Mouse (Mus musculus) T-helper 2 cell (primary cell): ENCODE measurements around the gene Tsga10.
"Not testable (repeated sequence)": the region's sequence is repeated elsewhere in the genome, so short reads cannot be mapped to it uniquely, and the experiment has no call there.

Experiments
- in situ Hi-C: fragments of 300-600 bp; cut with MboI, MseI; formaldehyde crosslinking; loops from one replicate; pipeline ENCODE4 v1.15.1; 2025; ENCODE audit warnings: high pct_unique_total_duplicates

The Tsga10 gene

DNA sequence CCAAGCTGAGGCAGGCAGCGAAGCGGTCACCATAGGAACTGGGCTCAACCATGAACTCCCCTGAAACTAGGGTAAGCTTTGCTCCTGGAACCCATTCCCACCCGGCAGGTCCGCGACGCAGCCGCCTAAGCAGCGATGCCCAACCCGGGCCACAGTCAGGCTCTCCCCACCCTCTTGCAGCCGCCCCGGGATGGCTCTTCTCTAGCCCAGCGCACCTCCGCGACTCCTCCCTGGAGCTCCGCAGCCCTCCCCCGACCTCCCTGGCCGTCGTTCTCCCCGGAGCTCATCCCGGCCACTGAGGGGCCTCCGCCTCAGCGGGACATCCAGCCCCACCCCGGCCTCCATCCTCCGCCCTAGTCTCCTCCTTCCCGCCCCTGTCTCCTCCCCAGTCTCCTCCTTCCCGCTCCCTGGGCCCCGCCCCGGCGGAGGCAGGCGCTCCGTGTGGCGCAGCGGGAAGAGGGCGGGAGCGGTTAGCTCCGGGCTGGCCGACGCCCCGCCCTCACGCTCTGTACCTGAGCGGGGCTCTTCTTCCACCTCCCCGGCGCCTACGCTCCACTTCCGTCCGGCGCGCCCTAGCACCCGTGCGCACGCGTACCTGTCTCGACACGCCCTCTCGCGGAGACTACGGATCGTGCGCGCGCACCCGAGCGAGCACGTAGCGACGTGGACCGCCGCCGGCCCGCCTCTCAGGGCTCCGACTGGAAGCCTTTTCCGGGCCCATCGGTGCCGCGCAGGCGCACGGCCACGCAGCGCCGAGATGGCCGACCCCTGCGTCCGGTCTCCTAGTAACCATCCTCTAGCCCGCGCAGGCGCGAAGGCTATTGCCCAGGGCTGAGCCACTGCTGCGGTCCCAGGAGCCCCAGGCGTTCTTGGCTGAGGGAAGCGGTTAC, 1.5 kb downstream of the Tsga10 start:
- in situ Hi-C loops: loop anchor here (5.0 kb wide), 1 partner anchor 437 kb away; no protein-coding TSS in a partner anchor

DNA sequence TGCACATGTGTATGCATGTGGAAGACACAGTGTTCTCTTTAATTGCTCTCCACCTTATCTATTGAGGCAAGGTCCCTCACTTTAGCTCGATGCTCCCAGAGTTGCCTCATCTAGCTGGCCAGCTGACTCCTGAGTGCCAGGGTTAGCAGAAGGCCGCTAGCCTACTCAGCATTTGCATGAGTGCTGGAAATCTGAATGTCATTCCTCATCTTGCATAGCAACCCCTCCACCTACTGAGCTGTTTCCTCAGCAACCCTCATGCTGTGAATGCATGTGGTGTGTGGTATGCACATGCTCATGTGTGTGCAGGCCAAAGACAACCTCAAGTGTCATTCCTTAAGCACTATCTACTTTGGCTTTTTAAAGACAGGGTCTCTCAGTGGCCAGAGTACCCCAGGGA, 15.5 kb downstream of the Tsga10 start:
- in situ Hi-C loops: loop anchor here (10.0 kb wide), 1 partner anchor 136 kb away; no protein-coding TSS in a partner anchor

DNA sequence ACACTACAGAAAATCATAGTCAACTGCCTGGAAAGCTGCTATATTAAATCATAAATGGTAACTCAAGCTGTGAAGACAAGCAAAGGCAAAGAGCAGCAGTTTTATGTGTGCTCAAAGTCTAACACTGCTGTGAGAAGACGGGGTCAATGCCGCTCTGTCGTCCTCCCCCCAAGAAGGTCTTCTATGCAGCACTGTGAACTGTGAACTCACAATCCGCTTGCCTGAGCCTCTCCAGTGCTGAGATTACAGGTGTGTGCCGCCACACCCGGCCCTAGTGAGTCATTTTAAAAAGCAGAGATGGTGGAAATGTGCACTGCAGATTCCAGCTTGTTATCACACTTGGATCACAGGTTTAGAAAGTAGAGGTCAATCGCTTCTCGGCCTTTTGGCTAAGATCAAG, 19.4 kb downstream of the Tsga10 start:
- in situ Hi-C loops: no loop called here

DNA sequence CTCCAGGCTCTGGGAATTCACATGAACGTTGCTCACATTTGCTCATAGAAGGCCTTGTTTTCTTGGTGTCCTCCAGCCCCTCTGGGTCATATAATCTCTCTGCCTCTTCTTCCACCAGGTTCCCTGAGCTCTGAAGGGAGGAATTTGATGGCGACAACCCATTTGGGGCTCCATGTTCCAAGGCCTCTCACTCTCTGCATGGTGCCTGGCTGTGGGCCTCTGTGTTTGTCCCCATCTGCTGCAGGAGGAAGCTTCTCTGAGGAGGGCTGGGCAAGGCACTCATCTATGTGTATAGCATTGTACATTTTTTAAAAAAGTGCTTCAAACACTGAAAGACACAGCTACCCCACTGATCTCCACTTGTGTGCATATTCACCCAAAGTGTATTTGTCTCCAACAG, 34.5 kb downstream of the Tsga10 start:
- in situ Hi-C loops: no loop called here

DNA sequence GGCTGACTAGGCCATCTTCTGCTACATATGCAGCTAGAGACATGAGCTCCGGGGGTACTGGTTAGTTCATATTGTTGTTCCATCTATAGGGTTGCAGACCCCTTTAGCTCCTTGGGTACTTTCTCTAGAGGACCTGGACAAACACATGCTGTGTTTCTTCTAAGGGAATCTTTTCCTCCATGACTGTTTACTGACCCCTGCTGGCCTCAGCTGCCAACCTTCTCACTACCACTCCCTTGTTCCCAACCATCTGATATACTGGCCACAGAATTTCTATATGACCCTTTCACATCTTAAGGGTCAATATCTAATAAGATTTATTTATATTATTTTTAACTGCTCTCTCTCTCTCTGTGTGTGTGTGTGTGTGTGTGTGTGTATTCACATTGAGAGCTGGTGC, 63.9 kb downstream of the Tsga10 start:
- in situ Hi-C loops: not testable (repeated sequence)

DNA sequence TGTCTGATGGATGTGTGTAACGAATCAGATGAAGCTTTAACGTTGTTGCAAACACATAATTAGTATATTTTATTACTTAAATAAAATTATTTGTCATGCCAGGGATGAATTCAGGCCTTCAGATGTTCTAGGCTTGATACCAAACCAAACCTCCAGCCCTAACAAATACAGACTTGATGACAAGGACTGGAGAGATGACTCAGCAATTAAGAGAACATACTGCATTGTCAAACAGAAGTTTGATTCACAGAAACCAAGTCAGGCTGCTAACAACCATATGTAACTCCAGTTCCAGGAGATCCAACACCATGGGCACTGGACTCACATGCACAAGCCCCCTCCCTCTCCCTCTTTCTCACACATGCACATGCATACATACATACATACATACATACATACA, 65.9 kb downstream of the Tsga10 start:
- in situ Hi-C loops: no loop called here

DNA sequence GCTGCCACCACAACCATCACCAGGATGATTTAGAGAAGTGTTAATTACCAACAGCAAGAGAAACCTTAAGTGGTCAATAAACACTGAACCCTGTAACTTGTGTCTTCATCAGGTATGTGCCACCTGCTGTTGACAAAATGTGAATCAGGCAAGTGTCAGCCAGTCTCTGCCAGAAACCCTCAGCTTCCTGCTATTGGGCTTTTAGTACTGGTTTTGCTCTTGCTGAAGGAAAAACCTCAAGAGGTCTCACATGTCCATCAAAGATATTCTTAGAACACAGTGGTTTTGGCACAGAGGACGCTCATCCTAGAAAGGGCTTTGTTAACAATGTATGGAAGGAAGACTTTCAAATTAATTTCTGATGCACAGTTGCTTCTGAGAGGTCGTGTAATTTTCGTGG, 66.7 kb downstream of the Tsga10 start:
- in situ Hi-C loops: no loop called here

DNA sequence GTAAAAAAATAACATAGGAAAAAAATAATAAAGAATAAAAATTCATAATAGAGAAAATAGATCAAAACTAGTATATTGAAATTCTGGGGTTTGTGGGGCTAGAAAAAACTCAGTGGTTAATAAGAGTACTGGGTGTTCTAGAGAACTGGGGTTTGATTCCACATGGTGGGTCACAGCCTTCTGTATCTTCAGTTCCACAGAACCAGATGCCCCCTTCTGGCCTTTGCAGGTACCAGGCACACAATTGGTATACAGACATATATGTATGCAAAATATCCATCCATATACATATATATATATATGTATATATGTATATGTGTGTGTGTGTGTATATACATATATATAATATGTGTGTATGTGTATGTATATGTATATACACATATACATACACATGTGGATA, 106.8 kb downstream of the Tsga10 start:
- in situ Hi-C loops: no loop called here

DNA sequence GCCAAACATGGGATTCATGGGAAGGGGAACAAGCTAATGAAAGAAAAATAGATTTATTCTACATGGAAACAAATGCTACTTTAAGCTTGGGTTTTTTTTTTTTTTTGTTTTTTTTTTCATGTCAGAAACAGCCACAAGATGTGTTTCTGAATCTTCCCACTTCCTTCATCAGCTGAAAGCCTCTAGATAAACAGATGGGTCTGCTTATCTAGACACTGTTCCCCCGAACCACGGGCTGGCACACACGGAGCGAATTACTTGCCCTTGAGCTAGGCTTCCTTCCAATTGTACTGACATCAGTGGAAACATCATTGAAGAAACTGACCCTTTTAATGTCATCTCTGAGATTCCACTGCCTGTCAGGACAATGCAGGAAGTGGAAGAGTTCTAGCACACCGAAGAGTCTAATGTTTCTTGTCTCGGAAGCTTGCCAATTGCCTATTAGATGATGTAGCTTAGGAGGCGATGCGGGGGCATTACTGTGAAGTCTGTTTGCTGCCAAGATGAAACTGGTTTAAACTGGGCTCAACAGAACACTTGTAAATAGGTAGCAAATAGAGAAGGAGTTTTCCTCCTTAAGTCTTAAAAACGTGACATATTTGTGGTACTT, 121.5 kb downstream of the Tsga10 start:
- in situ Hi-C loops: no loop called here

DNA sequence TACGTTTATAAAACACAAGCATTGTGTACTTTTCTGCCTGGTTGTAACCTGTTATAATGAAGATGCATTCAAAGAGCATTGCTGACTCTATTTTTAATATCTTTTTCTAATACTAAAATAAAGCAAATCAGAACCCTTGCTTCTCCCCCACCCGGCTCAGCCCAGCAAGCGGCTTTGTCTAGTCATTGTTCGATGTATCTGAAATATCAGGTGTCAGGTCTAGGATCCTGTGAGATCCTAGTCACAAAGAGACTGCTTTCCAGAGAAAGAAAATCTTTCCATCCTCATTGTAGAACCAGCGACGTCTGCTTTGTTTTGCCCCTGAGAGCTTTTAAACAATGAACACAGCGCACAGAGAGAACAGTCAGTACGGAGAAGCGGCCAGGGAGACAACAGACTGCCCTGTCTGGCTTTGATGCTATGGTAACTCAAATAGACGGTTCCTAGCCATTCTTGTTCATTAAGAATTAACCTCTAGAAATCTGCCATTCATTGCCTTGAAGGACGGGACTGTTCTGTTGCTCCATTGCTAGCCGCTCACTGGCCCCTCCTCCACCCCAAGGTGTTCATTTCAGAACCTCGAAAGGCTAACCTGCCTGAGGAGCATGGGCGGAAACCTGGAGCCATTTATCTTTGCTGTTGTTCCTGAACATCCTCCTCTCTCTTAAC, 123.5 kb downstream of the Tsga10 start:
- in situ Hi-C loops: no loop called here

DNA sequence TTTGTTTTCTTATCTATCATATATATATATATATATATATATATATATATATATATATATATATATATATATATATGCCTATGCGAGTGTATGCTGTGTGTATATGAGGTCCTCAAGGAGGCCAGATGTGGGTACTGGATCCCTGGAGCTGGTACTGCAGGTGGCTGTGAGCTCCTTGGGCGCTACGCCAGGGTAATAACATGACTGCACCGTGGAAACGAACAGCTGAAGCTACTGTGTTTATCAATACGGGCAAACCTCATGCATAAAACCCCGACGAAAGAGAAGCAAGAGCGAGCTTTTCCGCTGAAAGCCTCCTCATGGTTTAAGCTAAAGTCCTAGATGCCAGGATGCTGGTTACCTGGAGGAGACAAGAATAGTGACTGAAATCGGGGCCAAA, 124.1 kb downstream of the Tsga10 start:
- in situ Hi-C loops: no loop called here

DNA sequence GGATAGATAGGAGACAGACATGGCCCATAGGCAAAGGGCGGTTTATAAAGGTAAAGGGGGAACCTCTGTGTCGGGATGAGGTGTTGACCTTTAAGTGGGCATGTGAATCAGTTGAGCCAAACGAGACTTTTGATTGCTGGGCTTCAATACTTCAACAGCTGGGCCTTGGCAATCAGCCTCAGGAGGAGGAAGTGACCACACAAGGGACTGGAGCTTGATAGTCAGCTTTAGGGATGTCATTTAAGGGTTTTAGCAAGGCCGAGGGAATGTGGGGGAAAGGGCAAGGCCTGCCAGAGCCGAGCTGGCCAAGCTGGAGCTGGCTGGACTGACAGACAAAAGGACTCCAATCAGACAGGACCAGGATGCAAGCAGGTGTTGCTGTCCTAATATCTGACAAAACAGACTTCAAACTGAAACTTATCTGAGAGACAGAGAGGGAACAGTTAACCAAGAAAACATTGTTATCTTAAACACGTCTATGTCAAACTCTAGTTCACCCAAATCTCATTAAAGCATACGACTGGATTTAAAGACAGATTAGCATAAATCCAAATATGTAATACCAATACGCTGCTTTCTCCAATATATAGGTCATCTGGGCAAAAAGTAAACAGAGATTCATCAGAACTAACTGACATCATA, 125.9 kb downstream of the Tsga10 start:
- in situ Hi-C loops: no loop called here

DNA sequence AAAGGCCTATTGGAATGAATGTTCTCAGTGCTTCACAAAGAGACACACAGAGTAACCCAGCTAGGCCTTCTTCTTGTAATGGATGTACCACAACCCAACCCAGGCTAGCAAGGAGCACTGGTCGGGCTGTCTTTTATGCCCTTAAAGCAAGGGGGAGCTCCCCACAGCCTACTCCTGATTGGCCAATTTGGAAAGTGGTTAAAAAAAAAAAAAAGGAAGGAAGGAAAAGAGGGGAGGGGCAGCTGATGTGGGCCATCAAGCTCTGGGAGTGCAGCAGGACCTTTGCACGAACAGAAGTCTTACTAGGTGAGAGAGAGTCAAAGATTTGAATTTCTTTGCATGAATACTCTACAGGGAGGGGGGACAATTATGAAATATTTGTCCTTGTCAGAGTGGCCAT, 127.3 kb downstream of the Tsga10 start:
- in situ Hi-C loops: no loop called here

DNA sequence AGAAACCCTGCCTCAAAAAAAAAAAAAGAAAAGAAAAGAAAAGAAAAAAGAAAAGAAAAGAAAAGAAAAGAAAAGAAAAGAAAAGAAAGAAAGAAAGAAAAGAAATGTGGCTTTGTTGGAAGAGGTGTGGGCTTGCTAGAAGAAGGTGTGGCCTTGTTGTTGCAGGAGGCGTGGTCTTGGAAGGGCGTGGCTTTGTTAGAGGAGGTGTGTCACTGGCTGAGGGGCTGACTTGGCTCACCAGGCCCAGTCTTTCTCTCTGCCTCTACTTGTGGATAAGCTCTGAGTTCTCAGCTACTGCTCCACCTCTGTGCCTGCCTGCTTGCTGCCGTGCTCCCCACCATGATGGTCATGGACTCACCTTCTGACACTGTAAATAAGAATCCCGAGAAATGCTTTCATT, 129.2 kb downstream of the Tsga10 start:
- in situ Hi-C loops: no loop called here

DNA sequence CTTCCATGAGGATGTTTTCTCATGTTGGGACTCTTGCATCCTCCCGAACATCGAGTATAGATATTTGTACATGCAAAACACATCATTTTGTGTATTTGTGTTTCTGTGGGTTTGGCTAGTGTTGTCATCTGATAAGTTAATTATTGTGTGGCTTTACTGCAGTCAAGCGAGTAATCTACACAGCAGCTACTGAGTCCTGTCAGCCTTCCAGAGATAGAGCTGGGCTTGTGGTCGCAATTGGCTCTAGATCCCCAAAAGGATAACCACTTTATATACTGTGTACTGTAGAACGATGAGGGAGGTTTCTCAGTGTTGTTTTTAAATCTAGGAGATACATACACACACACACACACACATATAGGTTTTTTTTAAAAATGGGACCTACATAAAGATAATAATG, 130.3 kb downstream of the Tsga10 start:
- in situ Hi-C loops: no loop called here

DNA sequence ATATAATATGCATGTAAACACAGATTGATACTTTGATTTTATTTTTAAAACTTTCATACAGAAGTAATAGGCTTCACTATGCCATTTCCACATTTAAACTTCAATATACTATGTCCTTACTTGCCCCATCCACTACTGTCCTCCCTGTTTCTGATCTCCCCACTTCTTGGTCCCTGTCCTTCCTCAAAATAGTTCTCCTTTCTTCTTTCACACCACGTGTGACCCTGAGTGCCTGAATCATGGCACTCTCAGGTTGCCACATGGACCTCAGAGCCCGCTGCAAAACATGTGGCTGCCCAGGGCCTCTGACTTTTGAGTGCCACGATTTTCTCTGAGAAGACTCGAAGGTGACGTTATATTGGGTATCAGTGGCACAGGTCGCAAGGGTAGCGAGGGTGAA, 131.4 kb downstream of the Tsga10 start:
- in situ Hi-C loops: no loop called here

DNA sequence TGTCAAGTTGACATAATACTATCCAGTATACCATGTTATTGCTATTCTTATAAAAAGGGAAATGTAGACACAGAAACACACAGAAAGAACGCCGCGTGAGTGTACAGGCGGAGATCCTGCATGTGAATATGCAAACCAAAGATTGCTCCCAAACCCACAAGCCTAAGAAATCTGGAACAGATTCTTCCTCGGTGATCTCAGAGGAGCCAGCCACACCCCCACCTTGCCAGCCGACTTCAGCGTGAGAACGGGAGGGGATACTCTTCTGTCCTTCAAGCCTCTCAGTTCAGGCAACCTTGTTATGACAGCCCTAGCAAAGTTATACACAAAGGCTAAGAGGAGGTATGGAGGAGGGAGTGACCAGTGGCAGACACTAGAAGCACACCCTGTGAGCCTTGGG, 136.9 kb downstream of the Tsga10 start:
- in situ Hi-C loops: no loop called here

DNA sequence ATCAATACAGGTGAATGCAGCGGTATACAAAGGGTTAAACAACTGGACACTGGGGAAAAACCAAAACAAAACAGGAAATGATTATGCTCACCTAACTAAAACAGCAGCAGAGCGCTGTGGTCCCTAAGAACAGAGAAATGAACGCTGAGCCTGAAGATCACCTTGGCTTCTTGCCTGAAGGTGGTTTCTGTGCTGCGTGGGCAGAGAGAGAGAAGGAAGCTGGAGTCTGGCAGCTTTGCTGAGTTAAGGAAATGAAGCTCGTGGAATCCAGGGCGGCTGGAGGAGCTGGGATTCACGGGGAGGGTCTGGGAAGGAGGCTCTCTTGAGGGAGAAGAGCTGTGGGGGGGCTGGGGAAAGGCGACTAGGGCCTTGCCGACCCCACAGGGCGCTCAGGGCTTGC, 138.2 kb downstream of the Tsga10 start:
- in situ Hi-C loops: no loop called here

DNA sequence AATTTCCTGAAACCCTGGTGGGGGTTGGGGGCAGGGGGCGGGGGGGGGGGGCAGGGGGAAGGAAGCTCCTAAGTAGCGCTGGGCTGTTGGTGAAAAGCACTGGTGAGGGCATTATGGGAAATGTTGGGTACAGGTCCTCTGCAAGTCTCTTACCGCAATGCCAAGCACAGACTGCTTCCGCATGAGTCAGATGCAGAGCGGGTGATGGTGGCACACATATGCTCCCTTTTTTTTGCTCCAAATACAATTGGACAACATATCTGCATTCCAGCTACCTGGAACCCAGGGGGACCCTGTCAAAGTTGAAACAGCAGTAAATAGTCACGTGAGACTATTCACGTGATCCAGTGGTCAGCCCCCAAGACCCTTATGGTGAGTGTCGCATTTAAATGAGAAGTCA, 139.0 kb downstream of the Tsga10 start:
- in situ Hi-C loops: no loop called here

DNA sequence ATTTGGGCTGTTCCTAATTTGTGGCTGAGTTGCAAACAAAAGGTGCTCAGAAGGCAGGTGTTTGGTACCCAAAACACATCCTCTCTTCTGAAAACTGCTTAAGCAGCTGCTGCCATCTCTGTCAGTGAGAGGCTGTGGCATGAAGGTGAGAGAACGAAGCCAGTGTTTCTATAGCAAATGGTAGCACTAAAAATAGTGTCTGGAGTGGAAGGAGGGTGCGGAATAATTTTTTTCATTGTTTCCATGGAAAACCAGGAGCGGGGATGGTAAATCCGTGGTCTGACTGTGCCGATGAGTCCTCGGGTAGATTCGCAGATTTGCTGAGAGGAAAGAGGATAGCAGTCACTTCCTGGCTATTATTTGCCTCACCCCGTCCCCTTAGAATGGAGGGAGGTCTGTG, 139.8 kb downstream of the Tsga10 start:
- in situ Hi-C loops: no loop called here

DNA sequence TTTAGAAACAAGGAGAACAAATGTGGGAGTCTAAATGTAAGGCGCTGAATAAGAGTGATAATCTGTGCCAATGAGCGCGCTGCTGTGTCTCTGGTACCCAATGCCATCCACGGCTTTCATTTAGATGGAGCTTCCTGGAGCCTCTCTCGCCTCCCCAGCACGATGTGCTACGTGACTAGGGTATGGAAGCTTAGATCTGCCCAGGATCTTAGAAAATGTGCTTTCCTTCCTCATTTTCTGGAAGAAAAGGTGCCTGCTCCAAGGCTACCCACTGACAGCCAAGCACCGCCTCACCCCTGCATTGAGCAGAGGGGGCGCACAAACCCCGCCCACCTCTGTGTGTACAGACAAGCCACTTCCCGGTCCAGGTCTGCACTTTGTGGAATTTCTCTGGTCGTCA, 140.3 kb downstream of the Tsga10 start:
- in situ Hi-C loops: no loop called here

DNA sequence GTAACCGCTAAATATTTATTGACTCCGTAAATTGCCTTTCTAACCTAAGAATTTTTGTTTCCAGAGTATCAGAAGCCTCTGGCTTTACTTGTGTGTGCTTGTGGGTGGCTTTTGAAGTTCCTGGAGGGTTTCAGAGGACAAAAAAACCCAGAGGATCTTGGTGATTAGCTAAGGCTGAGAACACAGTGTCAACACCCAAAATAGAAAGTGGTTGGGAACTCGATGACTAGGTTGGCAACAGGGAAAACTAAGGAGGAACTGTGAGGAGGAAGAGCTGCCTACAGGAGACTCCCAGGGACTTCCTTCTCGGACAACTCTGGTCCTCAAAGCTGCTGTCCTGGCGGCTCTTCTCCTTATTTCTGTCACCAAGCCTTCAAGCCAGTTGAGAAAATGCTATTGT, 145.1 kb downstream of the Tsga10 start:
- in situ Hi-C loops: no loop called here
